Mouse (Mus musculus) kidney, postnatal 0 days (tissue): Measurements from ENCODE around the gene Rps6ka4. TPM values are rescaled to one million over a fixed set of nuclear protein-coding genes. Genes with fewer than 3 reads are reported as not detected.

ENCODE experiments used
- ATAC-seq: fragments of 200-750 bp; cut with Nextera tagmentation; replicated peaks from 2 replicates; pipeline ENCODE4 v1.8.0; 2017; ENCODE audit warnings: low read depth, moderate number of reproducible peaks, moderate TSS enrichment, moderate library complexity; ENCODE audit not compliant: low FRiP score
- DNase-seq: peaks from one replicate; pipeline ENCODE4 v3.0.0-alpha.2; 2016; ENCODE audit warnings: low spot score
- H3K27ac ChIP-seq: fragments of 300-500 bp; sonication (generic); 2 replicates; pipeline ENCODE4 v1.5.1; 2014; ENCODE audit warnings: mild to moderate bottlenecking
- H3K27me3 ChIP-seq: fragments of 300-500 bp; sonication (generic); 2 replicates; pipeline ENCODE4 v1.6.1; 2014; ENCODE audit warnings: low read length, mixed read lengths; ENCODE audit not compliant: insufficient read depth
- H3K36me3 ChIP-seq: fragments of 300-500 bp; sonication (generic); 2 replicates; pipeline ENCODE4 v1.6.1; 2014; ENCODE audit warnings: low read length, mixed read lengths; ENCODE audit not compliant: insufficient read depth
- H3K4me1 ChIP-seq: fragments of 300-500 bp; sonication (generic); replicated peaks from 2 replicates; pipeline ENCODE4 v1.6.1; 2014; ENCODE audit warnings: antibody characterized with exemption, low read length, mixed read lengths; ENCODE audit not compliant: insufficient read depth
- H3K4me2 ChIP-seq: fragments of 300-500 bp; sonication (generic); 2 replicates; pipeline ENCODE4 v1.6.1; 2014; ENCODE audit warnings: mild to moderate bottlenecking, low read length, moderate library complexity, mixed read lengths
- H3K4me3 ChIP-seq: fragments of 300-500 bp; sonication (generic); replicated peaks from 2 replicates; pipeline ENCODE4 v1.5.1; 2014; ENCODE audit warnings: low read depth, low read length
- H3K9ac ChIP-seq: fragments of 300-500 bp; sonication (generic); 2 replicates; pipeline ENCODE4 v1.6.1; 2014; ENCODE audit warnings: low read depth, low read length
- H3K9me3 ChIP-seq: fragments of 300-500 bp; sonication (generic); replicated peaks from 2 replicates; pipeline ENCODE4 v1.6.1; 2016; ENCODE audit warnings: low read length, inconsistent platforms, mixed read lengths
- CTCF ChIP-seq: IDR thresholded peaks from 2 replicates; pipeline ENCODE4 v1.5.1; 2016; ENCODE audit warnings: antibody characterized with exemption, low read depth, mild to moderate bottlenecking, moderate library complexity
- WGBS: fragments of 180-500 bp; shearing (Covaris S2); extraction: QIAGEN DNeasy Blood & Tissue Kit; methylation state at CpG from one replicate; pipeline ENCODE4 v1.1.7; 2014; 5-methylcytosine and 5-hydroxymethylcytosine counted together
- polyA plus RNA-seq: library from polyadenylated mRNA; unstranded; fragments of >200 nt; fragmentation: Nextera tagmentation; extraction: Ambion mirVana; gene quantifications from 2 replicates; pipeline ENCODE4 v1.2.1, GENCODE M21; 2015

Gene Rps6ka4
- polyA plus RNA-seq, 1 experiment from 2014 or later, result 19.6 TPM

DNA sequence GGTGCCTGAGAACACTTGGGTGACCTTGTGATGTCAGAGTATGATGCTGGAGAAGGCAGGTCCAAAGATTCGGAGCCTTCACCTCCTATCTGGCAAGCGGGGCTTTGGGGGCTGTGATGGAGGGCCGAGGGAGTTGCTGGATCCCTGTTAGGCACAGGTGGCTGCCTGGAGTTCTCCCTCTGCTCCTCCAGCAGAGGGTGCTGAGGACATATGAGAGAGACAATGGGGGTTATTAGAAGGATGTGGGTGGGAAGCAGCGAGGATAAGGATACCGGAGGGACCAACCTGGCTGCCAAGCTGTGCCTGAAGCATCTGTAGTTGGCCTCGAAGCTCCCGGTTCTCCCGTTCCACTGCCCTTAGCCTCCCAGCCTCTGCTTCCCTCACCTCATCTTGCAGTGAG, 13.5 kb upstream of the Rps6ka4 start:
- WGBS, result 78% methylated on average over 8 of the region's 8 CpGs
- no peak overlapping the region for H3K27ac ChIP-seq
- H3K27me3 ChIP-seq, result 0 out of 2 replicates have a peak, but pooled peaks cover 5% of the 10 kb centered on the region
- no peaks in the 10 kb centered on the region for H3K36me3 ChIP-seq
- H3K4me1 ChIP-seq, result no peaks in the 10 kb centered on the region
- ATAC-seq, result no peak
- H3K9me3 ChIP-seq, result no peaks in the 10 kb centered on the region
- H3K9ac ChIP-seq, result no peak overlapping the region
- no peak overlapping the region for H3K4me2 ChIP-seq
- peak; percentile 21; the same call in 1 of the 2 replicates for TF ChIP-seq CTCF
- no peak for DNase-seq
- H3K4me3 ChIP-seq, result no peak overlapping the region

DNA sequence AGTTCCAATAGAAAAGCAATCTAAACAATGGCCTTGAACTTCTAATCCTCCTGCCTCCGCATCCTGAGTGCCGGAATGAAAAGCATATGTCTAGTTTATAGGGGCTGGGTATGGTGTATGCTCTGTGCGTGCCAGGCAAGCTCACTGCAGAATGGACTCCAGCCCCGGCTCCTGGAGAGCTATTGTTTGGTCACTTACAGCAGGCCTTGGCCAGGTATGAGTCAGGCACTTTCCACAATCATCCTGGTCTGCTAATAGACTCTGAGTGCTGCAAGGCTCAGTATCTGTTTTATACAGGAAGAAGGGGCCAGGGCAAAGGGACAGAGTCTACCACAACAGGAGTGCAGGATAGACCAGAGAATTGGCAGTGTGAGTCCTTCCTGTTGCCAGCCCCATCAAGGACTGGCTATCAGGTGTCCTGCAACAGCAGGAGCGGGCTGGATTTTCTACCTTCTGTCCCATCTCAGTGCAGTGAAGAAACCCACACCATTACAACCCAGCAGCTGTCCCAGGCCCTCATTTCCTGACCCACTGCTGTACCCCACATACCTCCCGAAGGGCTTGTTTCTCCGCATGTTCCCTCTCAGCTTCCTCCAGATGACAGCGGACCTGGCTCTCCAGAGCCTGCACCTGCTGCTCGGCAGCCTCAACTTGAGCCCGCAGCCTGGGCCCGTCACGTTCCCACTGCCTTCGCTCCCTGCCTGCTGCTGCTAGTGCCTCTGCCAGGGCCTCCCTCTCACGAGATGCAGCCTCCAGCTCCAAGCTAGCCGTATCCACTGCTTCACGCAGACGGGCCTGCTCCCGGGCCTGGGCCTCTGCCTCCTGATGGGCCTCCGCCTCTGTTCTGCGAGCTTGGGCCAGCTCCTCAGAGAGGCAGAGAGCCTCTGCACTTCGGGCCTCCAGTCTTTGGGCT, 12.2 kb upstream of the Rps6ka4 start:
- Histone ChIP-seq H3K9me3 (no peaks in the 10 kb centered on the region), H3K4me3 (no peak overlapping the region), H3K27me3 (0 out of 2 replicates have a peak, but pooled peaks cover 14% of the 10 kb centered on the region), H3K36me3 (no peaks in the 10 kb centered on the region), H3K9ac (no peak overlapping the region), H3K27ac (no peak overlapping the region), H3K4me1 (0 out of 2 replicates have a peak, but pooled peaks cover 5% of the 10 kb centered on the region), H3K4me2 (no peak overlapping the region)
- DNase-seq (no peak), ATAC-seq (no peak)
- 83% methylated on average over 21 of the region's 21 CpGs for WGBS
- TF ChIP-seq CTCF, result no peak

DNA sequence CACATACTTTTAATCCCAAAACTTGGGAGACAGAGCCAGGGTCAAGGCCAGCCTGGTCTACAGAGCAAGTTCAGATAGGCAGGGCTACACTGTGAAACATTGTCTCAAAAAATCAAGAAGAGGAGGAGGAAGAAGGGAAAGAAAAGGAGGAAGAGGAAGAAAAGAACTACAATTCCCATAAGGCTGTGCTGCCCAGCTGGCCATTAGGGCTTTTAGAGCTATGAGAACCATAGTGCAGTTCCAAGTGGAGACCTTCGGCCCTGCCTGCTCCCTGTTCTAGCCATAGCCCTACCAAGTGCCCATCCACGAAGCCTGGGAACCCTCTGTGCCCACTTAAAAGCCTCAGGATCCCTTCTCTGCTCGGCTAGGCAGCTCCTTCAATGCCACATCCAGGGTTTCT, 11.1 kb upstream of the Rps6ka4 start:
- ATAC-seq (no peak), DNase-seq (no peak)
- WGBS, result 94% methylated on average over 3 of the region's 3 CpGs
- no peaks in the 10 kb centered on the region for H3K9me3 ChIP-seq
- H3K4me1 ChIP-seq, result 0 out of 2 replicates have a peak, but pooled peaks cover 5% of the 10 kb centered on the region
- H3K27me3 ChIP-seq, result peaks cover 25% of the 10 kb centered on the region
- no peak overlapping the region for H3K4me2 ChIP-seq
- H3K9ac ChIP-seq, result no peak overlapping the region
- TF ChIP-seq CTCF, result no peak
- H3K4me3 ChIP-seq, result no peak overlapping the region
- H3K27ac ChIP-seq, result no peak overlapping the region
- no peaks in the 10 kb centered on the region for H3K36me3 ChIP-seq

DNA sequence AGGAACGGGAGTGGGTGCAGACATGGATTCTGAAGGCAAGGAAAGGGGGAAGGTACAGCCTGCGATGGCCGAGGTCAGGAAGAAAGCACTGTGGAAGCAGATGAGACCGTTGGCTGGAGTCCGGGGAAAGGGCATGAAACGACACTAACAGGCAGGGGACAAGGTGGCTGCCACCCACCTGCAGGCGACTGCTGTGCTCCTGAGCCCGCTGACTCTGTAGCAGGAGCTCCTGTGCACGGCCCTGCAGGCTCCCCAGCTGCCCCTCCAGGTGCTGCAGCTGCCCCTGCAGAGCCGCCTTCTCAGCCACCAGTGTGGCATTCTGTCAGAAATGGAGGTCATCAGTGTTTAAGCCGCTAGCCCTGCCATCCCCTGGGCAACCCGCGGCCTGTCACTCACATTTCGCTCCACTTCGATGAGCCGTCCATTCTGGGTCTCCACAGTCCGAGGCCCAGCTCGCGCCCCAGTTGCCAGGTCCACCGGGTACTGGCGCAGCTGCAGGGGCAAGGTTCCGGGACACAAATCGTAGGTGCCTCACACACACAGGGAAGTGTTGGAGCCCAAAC, 9.2 kb upstream of the Rps6ka4 start:
- no peak for ATAC-seq
- Histone ChIP-seq H3K4me2 (no peak overlapping the region), H3K4me1 (0 out of 2 replicates have a peak, but pooled peaks cover 5% of the 10 kb centered on the region), H3K27me3 (peaks cover 29% of the 10 kb centered on the region), H3K4me3 (no peak overlapping the region), H3K36me3 (no peaks in the 10 kb centered on the region), H3K27ac (no peak overlapping the region), H3K9me3 (no peaks in the 10 kb centered on the region), H3K9ac (no peak overlapping the region)
- WGBS, result 74% methylated on average over 23 of the region's 23 CpGs
- DNase-seq, result no peak
- TF ChIP-seq CTCF, result no peak

DNA sequence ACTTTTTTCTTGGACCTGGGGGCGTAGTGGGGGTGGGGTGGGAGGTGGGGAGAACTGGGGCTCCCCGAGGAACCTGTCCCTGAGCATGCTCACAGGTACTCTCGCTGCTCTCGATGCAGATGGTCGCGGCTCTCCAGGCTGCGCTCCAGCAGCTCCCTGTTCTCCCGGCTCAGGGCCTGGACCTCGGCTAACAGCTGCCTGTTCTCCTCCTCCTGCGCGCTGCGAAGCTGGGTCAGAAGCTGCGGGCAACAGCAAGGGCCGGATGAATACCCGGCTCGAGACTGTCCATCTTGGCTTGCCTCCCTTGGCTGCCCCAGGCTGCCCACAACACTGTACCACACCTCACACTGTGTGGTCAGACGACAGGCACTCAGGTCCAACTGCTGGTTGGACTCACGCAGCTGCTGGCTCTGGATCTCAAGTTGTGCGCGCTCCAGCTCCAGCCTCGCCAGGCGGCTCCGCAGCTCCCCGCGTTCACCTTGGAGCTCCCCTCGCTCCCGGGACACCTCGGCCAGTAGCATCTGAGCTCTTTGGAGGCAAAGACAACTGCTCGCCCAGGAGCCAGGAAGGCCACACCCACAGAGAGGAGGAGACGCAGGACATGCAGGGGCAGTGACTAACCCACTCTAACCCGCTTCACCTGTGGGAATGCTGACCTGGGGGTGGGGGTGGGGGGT, 7.5 kb upstream of the Rps6ka4 start:
- Histone ChIP-seq H3K4me1 (0 out of 2 replicates have a peak, but pooled peaks cover 5% of the 10 kb centered on the region), H3K36me3 (no peaks in the 10 kb centered on the region), H3K27ac (no peak overlapping the region), H3K27me3 (peaks cover 29% of the 10 kb centered on the region), H3K4me3 (peak overlapping the region; percentile 10), H3K9ac (peak overlapping the region; percentile 13; the same call in 1 of the 2 replicates), H3K4me2 (peak overlapping the region; percentile 50), H3K9me3 (no peaks in the 10 kb centered on the region)
- TF ChIP-seq CTCF, result no peak
- 3% methylated on average over 31 of the region's 31 CpGs for WGBS
- DNase-seq (peak; percentile 24), ATAC-seq (peak; percentile 42)

DNA sequence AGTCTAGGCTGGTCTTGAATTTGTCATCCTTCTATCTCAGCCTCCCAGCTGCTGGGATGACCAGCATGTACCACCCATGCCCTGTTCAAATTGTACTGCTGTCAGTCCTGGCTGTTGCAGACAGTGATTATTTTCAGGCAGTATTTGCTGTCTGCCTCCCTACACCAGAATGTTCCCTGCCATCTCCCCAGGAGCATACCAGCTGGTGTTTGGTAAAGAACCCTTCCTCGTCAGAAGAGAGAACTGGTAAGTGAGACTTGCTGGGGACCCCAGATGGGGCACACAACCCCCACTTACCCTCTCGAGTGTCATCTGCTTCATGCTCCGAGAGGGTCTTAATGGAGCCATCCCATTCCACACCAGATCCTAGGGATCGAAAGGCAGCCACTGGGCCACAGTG, 5.6 kb upstream of the Rps6ka4 start:
- Histone ChIP-seq H3K9me3 (no peaks in the 10 kb centered on the region), H3K27me3 (peaks cover 29% of the 10 kb centered on the region), H3K36me3 (no peaks in the 10 kb centered on the region), H3K4me1 (peaks cover 9% of the 10 kb centered on the region; the same call in 1 of the 2 replicates), H3K4me3 (no peak overlapping the region), H3K9ac (no peak overlapping the region), H3K4me2 (no peak overlapping the region), H3K27ac (no peak overlapping the region)
- TF ChIP-seq CTCF, result no peak
- no peak for ATAC-seq
- WGBS, result 77% methylated on average over 4 of the region's 4 CpGs
- DNase-seq, result no peak
